Mouse (Mus musculus) olfactory bulb, adult 2 months (tissue): Measurements from ENCODE around the gene Pigm.

Experiments used
- CTCF ChIP-seq: fragments of 200-500 bp; IDR thresholded peaks from 2 replicates; pipeline ENCODE4 v1.5.1; 2012; ENCODE audit warnings: low read depth, mild to moderate bottlenecking, low read length, moderate library complexity; ENCODE audit not compliant: insufficient read depth
- POLR2A ChIP-seq: fragments of 200-500 bp; IDR thresholded peaks from 2 replicates; pipeline ENCODE4 v1.6.1; 2012; ENCODE audit warnings: mild to moderate bottlenecking, low read depth, low read length, moderate library complexity; ENCODE audit not compliant: insufficient read depth

DNA sequence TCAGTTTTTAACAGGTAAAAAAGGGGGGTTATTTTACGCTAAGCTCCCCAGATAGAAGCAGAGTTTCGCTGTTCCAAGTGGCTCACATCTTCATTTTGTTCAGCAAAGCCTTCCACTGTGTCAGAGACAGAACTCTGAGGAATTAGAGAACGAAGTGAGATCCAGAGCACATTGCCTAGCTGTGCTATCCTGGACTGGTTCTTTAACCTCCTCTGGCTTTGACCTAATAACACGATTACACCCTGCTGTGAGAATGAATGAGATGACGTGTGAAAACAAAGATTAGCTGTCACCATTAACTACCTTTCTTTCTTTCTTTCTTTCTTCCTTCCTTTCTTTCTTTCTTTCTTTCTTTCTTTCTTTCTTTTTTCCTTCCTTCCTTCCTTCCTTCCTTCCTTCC, 33.1 kb downstream of the Pigm start:
- TF ChIP-seq CTCF = no peak
- TF ChIP-seq POLR2A = no peak
